Mouse (Mus musculus): Measurements from ENCODE around the gene Wasf2.

- TF ChIP-seq POLR2A (IDR thresholded peaks at IDR 0.05; ENCODE audit: extremely low read depth, insufficient read depth, low read length) (no peak), CTCF (IDR thresholded peaks at IDR 0.05; ENCODE audit: extremely low read depth, insufficient read depth, low read length) (no peak)
Measured at GRCm38 (mm10) chr4:133093481-133094033, 36.7 kb upstream of the Wasf2 start.

Data from cortical plate, adult 2 months (tissue).